Mouse (Mus musculus) liver, adult (tissue): ENCODE data around the gene Haus7.
"Not testable (repeated sequence)": the region's sequence is repeated elsewhere in the genome, so short reads cannot be mapped to it uniquely, and the experiment has no call there.

Experiments
- GATA4 ChIP-seq: IDR thresholded peaks from 2 replicates; pipeline ENCODE4 v1.6.1; 2014; ENCODE audit warnings: mild to moderate bottlenecking, low read length; ENCODE audit not compliant: insufficient replicate concordance

The Haus7 gene

GRCm38 (mm10) chrX:73471764-73472163 lies 12.9 kb upstream of the Haus7 start:
- no peak for TF ChIP-seq GATA4

- no peak for TF ChIP-seq GATA4
Observed at GRCm38 (mm10) chrX:73468752-73469151, 9.9 kb upstream of the Haus7 start.

DNA sequence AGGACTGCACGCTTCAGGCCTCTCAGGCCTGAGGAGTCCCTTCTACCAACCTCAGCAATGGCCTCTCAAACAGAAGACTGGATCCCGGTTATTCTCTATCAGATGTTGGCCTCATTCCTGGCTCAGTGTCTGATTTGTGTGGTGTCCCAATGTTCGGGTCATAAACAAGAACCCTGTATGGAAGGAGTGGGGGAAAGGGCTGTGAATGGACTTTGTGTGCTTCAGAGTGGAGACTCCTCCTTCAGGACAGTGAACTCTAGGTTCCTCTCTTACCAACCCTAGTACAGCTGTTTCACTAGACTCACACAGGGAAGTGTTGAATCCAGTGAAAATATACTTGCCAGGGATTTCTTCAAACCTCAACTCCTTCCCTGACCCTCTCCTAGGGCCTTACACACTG lies 9.5 kb upstream of the Haus7 start:
- no peak for TF ChIP-seq GATA4

DNA sequence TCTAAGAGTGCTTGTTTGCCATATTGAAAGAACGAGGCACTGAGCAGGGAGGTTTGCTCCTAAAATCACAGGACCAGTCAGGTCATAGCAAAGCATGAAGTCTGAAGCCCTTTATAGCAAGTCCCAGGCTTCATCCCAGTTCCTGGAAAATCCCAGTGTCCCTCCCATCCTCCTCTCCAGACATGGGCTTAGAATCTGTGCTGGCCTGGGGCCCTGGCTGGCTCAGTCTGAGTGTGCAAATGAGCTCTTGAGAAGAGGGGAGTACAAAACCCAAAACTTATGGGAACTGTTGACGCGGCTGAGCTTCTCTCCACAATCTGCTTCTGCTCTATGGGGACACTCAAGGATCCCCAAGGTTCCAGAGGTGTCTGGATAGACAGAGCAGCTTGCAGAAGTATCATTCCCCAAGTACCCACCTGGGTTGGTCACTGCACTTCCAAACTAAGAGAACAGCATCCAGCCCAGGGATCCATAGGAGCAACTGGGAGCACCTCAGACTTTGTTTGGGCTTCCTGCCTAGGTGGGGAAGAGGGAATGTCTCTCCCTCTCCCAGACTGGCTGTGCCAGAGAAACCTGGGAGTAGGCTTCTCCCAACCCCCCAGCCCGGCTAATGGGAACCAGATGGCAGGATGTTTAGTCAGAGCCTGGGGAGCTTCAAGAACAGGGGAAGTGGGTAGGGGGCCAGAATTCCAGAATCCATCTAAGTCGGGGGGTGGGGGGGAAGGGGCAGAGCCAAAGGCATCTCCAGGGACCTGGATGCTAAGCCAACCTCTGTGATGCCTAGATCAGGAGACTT lies 8.8 kb upstream of the Haus7 start:
- no peak for TF ChIP-seq GATA4

DNA sequence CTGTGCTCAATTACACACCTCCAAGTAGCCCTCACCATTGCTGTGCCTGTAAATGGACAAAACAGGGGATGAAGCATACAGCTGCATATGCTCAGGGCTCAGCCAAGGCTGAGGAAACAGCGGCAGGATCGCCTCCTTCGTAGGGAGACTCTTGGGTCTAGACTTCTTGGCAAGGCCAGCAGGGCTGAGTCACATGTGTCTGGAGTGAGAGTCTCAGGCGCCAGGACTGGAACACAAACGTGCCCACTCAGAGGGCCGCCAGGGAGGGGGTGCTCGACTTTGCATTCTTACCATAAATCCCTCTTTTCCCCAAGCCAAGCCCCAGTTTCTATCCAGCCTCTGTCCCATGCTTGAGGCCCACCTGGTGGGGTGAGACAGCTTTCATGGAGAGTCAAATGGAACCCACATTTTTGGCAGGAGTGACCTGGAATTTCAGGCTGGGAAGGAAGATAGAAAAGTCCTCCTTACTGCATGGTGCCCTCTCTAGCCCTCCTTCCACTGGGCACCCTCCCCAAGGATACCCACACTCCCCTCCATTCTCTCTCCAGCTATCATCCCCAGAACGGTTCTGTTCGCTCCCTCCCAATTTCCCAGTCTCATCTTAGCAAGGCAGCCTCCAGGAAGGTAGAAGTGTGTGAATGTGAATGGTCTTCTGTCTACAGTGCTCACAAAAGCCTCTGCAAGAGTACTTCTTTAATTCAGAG lies 6.8 kb upstream of the Haus7 start:
- TF ChIP-seq GATA4: no peak

GRCm38 (mm10) chrX:73460792-73461191 lies 1.9 kb upstream of the Haus7 start:
- no peak for TF ChIP-seq GATA4

DNA sequence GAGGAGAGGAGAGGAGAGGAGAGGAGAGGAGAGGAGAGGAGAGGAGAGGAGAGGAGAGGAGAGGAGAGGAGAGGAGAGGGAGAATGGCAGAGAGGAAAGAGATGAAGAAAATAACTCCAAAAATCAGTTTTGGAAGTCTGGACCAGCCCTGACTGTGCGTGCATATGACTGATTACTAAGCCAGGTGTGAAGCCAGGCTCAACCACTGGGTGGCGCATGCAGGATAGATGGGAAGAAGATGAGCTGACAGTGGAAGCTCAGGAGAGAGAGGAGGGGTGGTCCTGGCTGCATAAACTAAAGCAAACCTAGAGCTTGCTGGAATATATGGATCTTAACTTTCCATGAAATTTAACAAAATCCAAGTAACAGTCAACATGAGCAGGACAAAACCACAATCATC lies 6.9 kb downstream of the Haus7 start:
- TF ChIP-seq GATA4: no peak

DNA sequence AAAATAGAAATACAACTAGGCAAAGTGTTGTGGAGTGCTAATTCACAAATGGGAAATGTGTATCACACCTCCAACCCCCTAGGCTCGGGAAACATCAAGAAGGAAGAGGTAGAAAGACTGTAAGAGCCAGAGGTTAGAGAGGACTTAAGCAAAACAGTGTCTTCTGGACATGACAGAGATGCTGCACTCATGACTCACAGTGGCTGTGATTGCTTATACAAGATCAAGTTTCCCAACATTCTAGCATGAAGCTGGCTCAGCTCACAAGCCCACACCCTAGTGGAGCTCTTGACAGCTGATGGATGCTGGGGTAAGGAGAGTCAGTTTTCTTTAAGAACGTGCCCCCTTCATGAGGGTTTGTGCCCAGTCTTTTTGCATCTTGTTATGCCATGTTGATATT lies 17.4 kb downstream of the Haus7 start:
- TF ChIP-seq GATA4: no peak

DNA sequence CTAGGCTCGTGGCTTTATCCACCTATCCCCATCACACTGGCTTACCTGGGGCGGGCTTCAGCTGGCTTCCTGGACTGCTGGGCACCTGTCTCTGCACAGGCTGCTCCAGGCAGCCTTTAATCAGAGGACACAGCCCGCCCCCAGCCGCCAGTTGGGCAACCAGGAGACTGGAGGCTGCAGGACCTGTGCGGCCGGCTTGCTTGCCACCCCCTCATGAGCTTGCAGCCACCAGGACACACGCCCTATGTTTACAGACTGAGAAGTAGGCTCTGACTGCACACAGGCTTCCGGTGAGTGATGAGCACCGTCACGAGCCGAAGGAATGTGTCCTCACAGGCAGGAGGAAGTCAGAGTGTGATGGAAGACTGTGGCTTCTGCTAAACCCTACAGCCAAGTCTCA lies 23.6 kb downstream of the Haus7 start, which contains the start of gene Trex2:
Gene Trex2 (minus strand): TSS at position 93 of the 400 bp plus-strand sequence.
- no peak for TF ChIP-seq GATA4

- TF ChIP-seq GATA4: no peak
Observed at GRCm38 (mm10) chrX:73432850-73433249, 26.0 kb downstream of the Haus7 start.

GRCm38 (mm10) chrX:73430036-73430435 lies 28.8 kb downstream of the Haus7 start:
- no peak for TF ChIP-seq GATA4

GRCm38 (mm10) chrX:73412767-73413166 lies 46.1 kb downstream of the Haus7 start:
- no peak for TF ChIP-seq GATA4

GRCm38 (mm10) chrX:73410880-73411517 lies 47.8 kb downstream of the Haus7 start, which contains the start of gene Zfp92:
Gene Zfp92 (plus strand): TSS chrX:73411096.
- no peak for TF ChIP-seq GATA4

- TF ChIP-seq GATA4: no peak
Observed at GRCm38 (mm10) chrX:73401616-73402015, 57.2 kb downstream of the Haus7 start.

DNA sequence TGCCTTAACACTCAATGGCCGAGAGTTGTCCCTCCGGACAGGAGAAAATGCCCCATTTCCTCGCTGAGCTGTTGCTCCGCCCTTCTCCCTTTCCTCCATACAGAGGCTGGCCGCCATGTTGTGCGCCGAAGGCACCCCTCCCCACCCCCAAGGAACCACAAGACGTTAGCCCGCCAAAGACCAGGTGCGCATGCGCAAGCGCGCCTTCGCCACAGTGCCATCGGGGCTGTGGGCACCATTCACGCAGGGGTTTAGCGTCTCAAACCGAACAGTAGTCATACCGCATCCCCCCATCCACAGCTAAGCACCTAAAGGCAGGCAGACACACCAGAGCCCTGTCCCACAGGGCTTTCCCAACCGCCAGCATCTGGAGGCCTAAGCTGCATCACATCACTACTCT lies 57.9 kb downstream of the Haus7 start:
- TF ChIP-seq GATA4: no peak

GRCm38 (mm10) chrX:73398636-73399035 lies 60.2 kb downstream of the Haus7 start, which contains the start of gene Gm18336:
Gene Gm18336 (minus strand): TSS chrX:73398736.
- not testable (repeated sequence) for TF ChIP-seq GATA4
